Mouse (Mus musculus) heart, adult 11 months (tissue): ENCODE data around the gene Exoc3l4.

ENCODE experiments used
- DNase-seq: peaks from one replicate; pipeline ENCODE4 v3.0.0; 2022

Exoc3l4 gene

GRCm38 (mm10) chr12:111412581-111413284 is 4.1 kb upstream of the Exoc3l4 start:
- no peak for DNase-seq

- peak; percentile 99 for DNase-seq
Observed at GRCm38 (mm10) chr12:111413300-111413699, 3.5 kb upstream of the Exoc3l4 start.

GRCm38 (mm10) chr12:111419918-111420317 is 3.1 kb downstream of the Exoc3l4 start:
- DNase-seq, result no peak

GRCm38 (mm10) chr12:111420946-111421709 is 4.3 kb downstream of the Exoc3l4 start:
- peak; percentile 88 for DNase-seq

- peak; percentile 88 for DNase-seq
Observed at GRCm38 (mm10) chr12:111422852-111423251, 6.0 kb downstream of the Exoc3l4 start.

- DNase-seq, result peak; percentile 89
Observed at GRCm38 (mm10) chr12:111423570-111424129, 6.8 kb downstream of the Exoc3l4 start.

GRCm38 (mm10) chr12:111424547-111424946 is 7.7 kb downstream of the Exoc3l4 start:
- DNase-seq, result peak; percentile 85

- peak; percentile 97 for DNase-seq
Observed at GRCm38 (mm10) chr12:111425258-111425657, 8.4 kb downstream of the Exoc3l4 start.

- DNase-seq, result peak; percentile 98
Observed at GRCm38 (mm10) chr12:111425789-111426460, 9.1 kb downstream of the Exoc3l4 start.

GRCm38 (mm10) chr12:111427438-111428113 is 10.8 kb downstream of the Exoc3l4 start:
- no peak for DNase-seq

GRCm38 (mm10) chr12:111428364-111428763 is 11.5 kb downstream of the Exoc3l4 start:
- DNase-seq, result no peak

GRCm38 (mm10) chr12:111428961-111429911 is 12.4 kb downstream of the Exoc3l4 start:
- peak; percentile 96 for DNase-seq

- peak; percentile 97 for DNase-seq
Observed at GRCm38 (mm10) chr12:111430049-111430867, 13.4 kb downstream of the Exoc3l4 start.

GRCm38 (mm10) chr12:111430868-111431817 is 14.3 kb downstream of the Exoc3l4 start:
- DNase-seq, result no peak

- peak; percentile 94 for DNase-seq
Observed at GRCm38 (mm10) chr12:111432097-111432496, 15.3 kb downstream of the Exoc3l4 start.

GRCm38 (mm10) chr12:111432751-111433331 is 16.0 kb downstream of the Exoc3l4 start:
- no peak for DNase-seq

GRCm38 (mm10) chr12:111434164-111434744 is 17.4 kb downstream of the Exoc3l4 start:
- no peak for DNase-seq

- peak; percentile 94 for DNase-seq
Observed at GRCm38 (mm10) chr12:111434745-111435327, 18.0 kb downstream of the Exoc3l4 start.
